Comparison of ENCODE assay signal across 7 mouse cellular contexts in genomic region chr9:62677641-62678549, GRCm38 (mm10). TPM values are rescaled to one million over a fixed set of nuclear protein-coding genes. Genes with fewer than 3 reads are reported as not detected.
DNase-seq lines count a peak whose midpoint lies in the region; ATAC-seq lines count a peak whose summit lies in the region.

Gene Itga11 (plus strand): TSS chr9:62677826.

- H3K4me2 ChIP-seq in embryonic facial prominence, embryonic 11.5 days (ENCODE audit: low read depth, low read length): peak within 1 kb of the TSS; percentile 91
- peak within 1 kb of the TSS; percentile 86 for H3K4me2 ChIP-seq in heart, embryonic 16.5 days (ENCODE audit: low read depth, low read length)
- peak within 1 kb of the TSS; percentile 89 for H3K4me2 ChIP-seq in limb, embryonic 15.5 days
- peak within 1 kb of the TSS; percentile 77 for H3K4me2 ChIP-seq in neural tube, embryonic 15.5 days

- ATAC-seq in embryonic facial prominence, embryonic 11.5 days (replicated peaks; ENCODE audit: insufficient number of reproducible peaks, low FRiP score, low TSS enrichment, low read depth): peak; percentile 58; the same call in 1 of the 2 replicates
- ATAC-seq in heart, embryonic 16.5 days (replicated peaks; ENCODE audit: extremely low read depth, insufficient read depth, low FRiP score): peak; percentile 32; the same call in 1 of the 2 replicates
- ATAC-seq in limb, embryonic 15.5 days (ENCODE audit: insufficient number of reproducible peaks, low FRiP score, low TSS enrichment, low read depth): no peak; the same call in 1 of the 2 replicates
- ATAC-seq in neural tube, embryonic 15.5 days (ENCODE audit: low FRiP score): peak; percentile 47; the same call in 1 of the 2 replicates
- no peak for ATAC-seq in megakaryocyte-erythroid progenitor cell, adult 5-6 weeks (replicated peaks; ENCODE audit: low FRiP score, low TSS enrichment, poor library complexity, severe bottlenecking)

- no peaks in the 10 kb centered on the region for H3K9me3 ChIP-seq in embryonic facial prominence, embryonic 11.5 days (replicated peaks; ENCODE audit: control insufficient read depth, low read length)
- H3K9me3 ChIP-seq in heart, embryonic 16.5 days (replicated peaks; ENCODE audit: control insufficient read depth, low read length): no peaks in the 10 kb centered on the region
- no peaks in the 10 kb centered on the region for H3K9me3 ChIP-seq in limb, embryonic 15.5 days
- no peaks in the 10 kb centered on the region for H3K9me3 ChIP-seq in neural tube, embryonic 15.5 days (replicated peaks)

- H3K4me3 ChIP-seq in embryonic facial prominence, embryonic 11.5 days (ENCODE audit: low read depth, low read length): peak within 1 kb of the TSS; percentile 45
- H3K4me3 ChIP-seq in heart, embryonic 16.5 days (ENCODE audit: low read length): peak within 1 kb of the TSS; percentile 56
- peak within 1 kb of the TSS; percentile 50 for H3K4me3 ChIP-seq in limb, embryonic 15.5 days
- peak within 1 kb of the TSS; percentile 40 for H3K4me3 ChIP-seq in neural tube, embryonic 15.5 days (replicated peaks)

- peaks cover 7% of the 10 kb centered on the region; the same call in 1 of the 2 replicates for H3K4me1 ChIP-seq in embryonic facial prominence, embryonic 11.5 days (ENCODE audit: control insufficient read depth, insufficient read depth, low read length)
- H3K4me1 ChIP-seq in heart, embryonic 16.5 days (ENCODE audit: control insufficient read depth, insufficient read depth, low read length): peaks cover 4% of the 10 kb centered on the region
- peaks cover 27% of the 10 kb centered on the region for H3K4me1 ChIP-seq in limb, embryonic 15.5 days
- peaks cover 20% of the 10 kb centered on the region for H3K4me1 ChIP-seq in neural tube, embryonic 15.5 days

- no peak within 1 kb of the TSS for H3K27ac ChIP-seq in embryonic facial prominence, embryonic 11.5 days (replicated peaks; ENCODE audit: low read depth, low read length)
- H3K27ac ChIP-seq in heart, embryonic 16.5 days (ENCODE audit: low read length): no peak within 1 kb of the TSS
- peak within 1 kb of the TSS; percentile 57 for H3K27ac ChIP-seq in limb, embryonic 15.5 days
- no peak within 1 kb of the TSS for H3K27ac ChIP-seq in neural tube, embryonic 15.5 days (replicated peaks)

- no peaks in the 10 kb centered on the region for H3K36me3 ChIP-seq in embryonic facial prominence, embryonic 11.5 days (replicated peaks; ENCODE audit: control insufficient read depth, insufficient read depth, low read depth, low read length)
- no peaks in the 10 kb centered on the region for H3K36me3 ChIP-seq in heart, embryonic 16.5 days (ENCODE audit: control insufficient read depth, insufficient read depth)
- H3K36me3 ChIP-seq in limb, embryonic 15.5 days: no peaks in the 10 kb centered on the region
- H3K36me3 ChIP-seq in neural tube, embryonic 15.5 days: no peaks in the 10 kb centered on the region

- under 1% methylated on average over 45 of the region's 45 CpGs for WGBS in embryonic facial prominence, embryonic 11.5 days
- WGBS in heart, embryonic 16.5 days: 1% methylated on average over 45 of the region's 45 CpGs
- WGBS in limb, embryonic 15.5 days: 1% methylated on average over 45 of the region's 45 CpGs
- whole genome bisulfite sequencing in neural tube, embryonic 15.5 days: 1% methylated on average over 45 of the region's 45 CpGs

- DNase-seq in ovary, postnatal 36 days (ENCODE audit: low spot score): peak; percentile 30
- no peak for DNase-seq in ovary, postnatal 14 days (ENCODE audit: low spot score)
- DNase-seq in embryonic facial prominence, embryonic 11.5 days (ENCODE audit: low spot score): peak; percentile 70

- H3K9ac ChIP-seq in embryonic facial prominence, embryonic 11.5 days (replicated peaks; ENCODE audit: low read length): peak within 1 kb of the TSS; percentile 53
- H3K9ac ChIP-seq in heart, embryonic 16.5 days (ENCODE audit: low read length): peak within 1 kb of the TSS; percentile 68
- peak within 1 kb of the TSS; percentile 54 for H3K9ac ChIP-seq in limb, embryonic 15.5 days
- peak within 1 kb of the TSS; percentile 42 for H3K9ac ChIP-seq in neural tube, embryonic 15.5 days (replicated peaks)

- H3K27me3 ChIP-seq in embryonic facial prominence, embryonic 11.5 days (ENCODE audit: control insufficient read depth, insufficient read depth, low read length): peaks cover 7% of the 10 kb centered on the region
- H3K27me3 ChIP-seq in heart, embryonic 16.5 days (ENCODE audit: control insufficient read depth, insufficient read depth, low read length): peaks cover 29% of the 10 kb centered on the region
- H3K27me3 ChIP-seq in limb, embryonic 15.5 days: peaks cover 31% of the 10 kb centered on the region
- H3K27me3 ChIP-seq in neural tube, embryonic 15.5 days (replicated peaks): peaks cover 40% of the 10 kb centered on the region

RNA-seq across cellular contexts. Expression of gene Itga11, which starts in this region (rescaled TPM):
- 2.5 and 2.7 TPM in 2 replicates for polyA plus RNA-seq in embryonic facial prominence, embryonic 11.5 days (2014; fragmentation: Nextera tagmentation; extraction: Ambion mirVana)
- polyA plus RNA-seq in heart, embryonic 16.5 days (2015; fragmentation: Nextera tagmentation; extraction: Ambion mirVana): 0.40 and 0.50 TPM in 2 replicates
- polyA plus RNA-seq in limb, embryonic 15.5 days (2015; fragmentation: Nextera tagmentation; extraction: Ambion mirVana): 11.2 and 12.2 TPM in 2 replicates
- polyA plus RNA-seq in neural tube, embryonic 15.5 days (2015; fragmentation: Nextera tagmentation; extraction: Ambion mirVana): 0.81 and 1.5 TPM in 2 replicates
- total RNA-seq in megakaryocyte-erythroid progenitor cell, adult 5-6 weeks (2014; fragmentation: Nextera tagmentation): not detected in 2 replicates
- total RNA-seq in megakaryocyte-erythroid progenitor cell, adult 5-6 weeks (2017): not detected in 2 replicates

Comparison
In these comparisons a context has a peak if more than half of its experiments do, and no peak if none do; other contexts are left out.
1. Peak in ATAC-seq, H3K4me3 ChIP-seq, H3K9ac ChIP-seq and H3K4me2 ChIP-seq in heart, embryonic 16.5 days; RNA of the gene not detected or under 1 TPM.
2. ATAC-seq: peak in embryonic facial prominence, embryonic 11.5 days (single experiment) and neural tube, embryonic 15.5 days (single experiment); none in limb, embryonic 15.5 days (single experiment) and megakaryocyte-erythroid progenitor cell, adult 5-6 weeks (single experiment).
3. Peak in every context shown above with its lines, with median percentiles within 50 percentile points of each other: H3K4me2 ChIP-seq, H3K4me3 ChIP-seq and H3K9ac ChIP-seq.